Comparison of ENCODE assay signal across 20 mouse cellular contexts in the genomic region with DNA sequence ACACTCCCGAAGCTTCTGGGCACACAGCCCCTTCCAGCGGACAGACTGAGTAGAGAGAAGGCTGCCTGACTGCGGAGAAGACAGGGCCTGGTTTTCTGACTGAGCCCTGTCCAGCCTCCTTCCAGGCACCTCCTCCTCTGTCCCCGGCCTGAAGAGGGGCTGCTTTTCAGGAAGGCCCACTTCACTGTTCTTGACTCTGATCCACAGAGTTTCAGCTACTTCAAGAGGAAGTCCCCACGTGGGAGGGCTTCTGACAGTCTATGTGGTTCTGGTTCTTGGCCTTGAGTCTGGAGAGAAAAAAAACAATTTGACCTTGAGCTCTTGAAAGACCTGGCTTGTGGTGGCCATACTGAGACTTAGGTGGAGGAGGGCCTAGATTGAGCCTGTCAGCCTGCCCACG. TPM values are rescaled to one million over a fixed set of nuclear protein-coding genes. Genes with fewer than 3 reads are reported as not detected.
A peak's percentile ranks its signal among the peaks of the same experiment; 100 is the strongest.
DNase-seq lines count a peak whose midpoint lies in the region; ATAC-seq and TF ChIP-seq lines count a peak whose summit lies in the region.
"Had no signal": no experiment of that assay in that cellular context is flagged by ENCODE, and none has a peak within 500 bp of the region (broad histone marks: within the 10 kb centered on the region; RNA-seq: fewer than 3 reads in every experiment).

No protein-coding gene starts in this region.

- H3K27me3 ChIP-seq in heart, embryonic 12.5 days (replicated peaks): no peaks in the 10 kb centered on the region
- no peaks in the 10 kb centered on the region for H3K27me3 ChIP-seq in kidney, adult 2 months (replicated peaks; ENCODE audit: control insufficient read depth, insufficient read depth, low read length)
- H3K27me3 ChIP-seq in kidney, embryonic 15.5 days: no peaks in the 10 kb centered on the region
- no peaks in the 10 kb centered on the region for H3K27me3 ChIP-seq in stomach, postnatal 0 days (ENCODE audit: control insufficient read depth, insufficient read depth, low read length)
- H3K27me3 ChIP-seq: embryonic facial prominence, embryonic 15.5 days had no signal

- no peak overlapping the region for H3K4me3 ChIP-seq in heart, embryonic 12.5 days
- no peak overlapping the region for H3K4me3 ChIP-seq in kidney, adult 2 months (ENCODE audit: insufficient read depth, low read depth, low read length)
- H3K4me3 ChIP-seq in kidney, embryonic 15.5 days (replicated peaks): no peak overlapping the region
- no peak overlapping the region for H3K4me3 ChIP-seq in stomach, postnatal 0 days (ENCODE audit: low read depth, low read length)
- H3K4me3 ChIP-seq: embryonic facial prominence, embryonic 15.5 days; gastrocnemius, adult 2 months; liver, embryonic 15.5 days; neural tube, embryonic 12.5 days had no signal

- peaks cover 86% of the 10 kb centered on the region for H3K4me1 ChIP-seq in heart, embryonic 12.5 days (replicated peaks)
- peaks cover 10% of the 10 kb centered on the region for H3K4me1 ChIP-seq in kidney, adult 2 months (ENCODE audit: control insufficient read depth, insufficient read depth, low read length)
- H3K4me1 ChIP-seq in kidney, embryonic 15.5 days: peaks cover 44% of the 10 kb centered on the region
- no peaks in the 10 kb centered on the region; the same call in 1 of the 2 replicates for H3K4me1 ChIP-seq in stomach, postnatal 0 days (replicated peaks; ENCODE audit: control insufficient read depth, insufficient read depth)
- H3K4me1 ChIP-seq: neural tube, embryonic 12.5 days had no signal

- H3K36me3 ChIP-seq in heart, embryonic 12.5 days: no peaks in the 10 kb centered on the region
- no peaks in the 10 kb centered on the region for H3K36me3 ChIP-seq in kidney, adult 2 months (ENCODE audit: control insufficient read depth, insufficient read depth, low read length)
- no peaks in the 10 kb centered on the region for H3K36me3 ChIP-seq in kidney, embryonic 15.5 days
- H3K36me3 ChIP-seq in stomach, postnatal 0 days (ENCODE audit: control insufficient read depth, insufficient read depth, low read length): no peaks in the 10 kb centered on the region
- H3K36me3 ChIP-seq: embryonic facial prominence, embryonic 15.5 days; liver, embryonic 15.5 days; neural tube, embryonic 12.5 days had no signal

- no peak for TF ChIP-seq EP300 in stomach, postnatal 0 days (optimal IDR thresholded peaks at IDR 0.05)

- H3K27ac ChIP-seq in heart, embryonic 12.5 days (ENCODE audit: poor library complexity, severe bottlenecking): peak overlapping the region; percentile 48
- peak overlapping the region; percentile 75 for H3K27ac ChIP-seq in kidney, adult 2 months (ENCODE audit: insufficient read depth, low read depth, low read length)
- H3K27ac ChIP-seq in kidney, embryonic 15.5 days: no peak overlapping the region
- peak overlapping the region; percentile 56; the same call in 1 of the 2 replicates for H3K27ac ChIP-seq in stomach, postnatal 0 days (replicated peaks)
- H3K27ac ChIP-seq: embryonic facial prominence, embryonic 15.5 days; gastrocnemius, adult 2 months; liver, embryonic 15.5 days; neural tube, embryonic 12.5 days had no signal

- peak overlapping the region; percentile 6; the same call in 1 of the 2 replicates for H3K9ac ChIP-seq in heart, embryonic 12.5 days
- H3K9ac ChIP-seq in kidney, embryonic 15.5 days: no peak overlapping the region
- H3K9ac ChIP-seq in stomach, postnatal 0 days (ENCODE audit: low read length): no peak overlapping the region; the same call in 1 of the 2 replicates
- H3K9ac ChIP-seq: embryonic facial prominence, embryonic 15.5 days; liver, embryonic 15.5 days; neural tube, embryonic 12.5 days had no signal

- ATAC-seq in heart, embryonic 12.5 days (ENCODE audit: insufficient number of reproducible peaks, low FRiP score): no peak
- ATAC-seq in kidney, embryonic 15.5 days (replicated peaks; ENCODE audit: low FRiP score): no peak
- no peak for ATAC-seq in stomach, postnatal 0 days (ENCODE audit: low FRiP score, low TSS enrichment)
- ATAC-seq: hindbrain, embryonic 16.5 days had no signal

- no peaks in the 10 kb centered on the region for H3K9me3 ChIP-seq in heart, embryonic 12.5 days (replicated peaks)
- H3K9me3 ChIP-seq in kidney, embryonic 15.5 days (replicated peaks): no peaks in the 10 kb centered on the region
- H3K9me3 ChIP-seq in stomach, postnatal 0 days (ENCODE audit: control insufficient read depth, low read length): no peaks in the 10 kb centered on the region
- H3K9me3 ChIP-seq: embryonic facial prominence, embryonic 15.5 days; liver, embryonic 15.5 days; neural tube, embryonic 12.5 days had no signal

- no peak for TF ChIP-seq CTCF in kidney, adult 2 months (conservative IDR thresholded peaks at IDR 0.05; ENCODE audit: insufficient read depth, insufficient read length, low read depth, low read length)
- no peak for TF ChIP-seq CTCF in stomach, postnatal 0 days (IDR thresholded peaks at IDR 0.05; ENCODE audit: low read depth)

- DNase-seq in heart, adult 9 months (ENCODE audit: low spot score in 2 of 2): no peak
- no peak for DNase-seq in kidney, adult 2 months
- DNase-seq in lung, postnatal 25 days (ENCODE audit: low spot score): peak; percentile 55
- DNase-seq in lung, postnatal 14 days: no peak
- no peak for DNase-seq in stomach, postnatal 0 days (ENCODE audit: low spot score)
- no peak for DNase-seq in ovary, postnatal 10 days (ENCODE audit: low spot score)
- DNase-seq: B cell, adult 2 months; cerebellum, adult 2 months; cerebellum, postnatal 36 days; gastrocnemius, adult 2 months; kidney, adult 18-20 months; right cerebral cortex, adult 18-20 months; thymus, postnatal 14 days had no signal

- 41% methylated on average over 6 of the region's 6 CpGs for WGBS in heart, embryonic 12.5 days
- 69% methylated on average over 6 of the region's 6 CpGs for WGBS in kidney, adult 2 months
- 65% methylated on average over 6 of the region's 6 CpGs for WGBS in kidney, embryonic 15.5 days
- 58% methylated on average over 6 of the region's 6 CpGs for WGBS in stomach, postnatal 0 days

- TF ChIP-seq POLR2A in kidney, adult 2 months (IDR thresholded peaks at IDR 0.05; ENCODE audit: low read depth, low read length): no peak

- no peak overlapping the region for H3K4me2 ChIP-seq in heart, embryonic 12.5 days
- H3K4me2 ChIP-seq in kidney, embryonic 15.5 days: no peak overlapping the region
- no peak overlapping the region for H3K4me2 ChIP-seq in stomach, postnatal 0 days (replicated peaks; ENCODE audit: low read depth)
- H3K4me2 ChIP-seq: embryonic facial prominence, embryonic 15.5 days; liver, embryonic 15.5 days; midbrain, embryonic 11.5 days; neural tube, embryonic 12.5 days had no signal

RNA-seq across cellular contexts. Expression of a gene that starts 6.9 kb away (rescaled TPM):
- 1.0 and 1.2 TPM in 2 replicates for polyA plus RNA-seq in heart, embryonic 12.5 days (2016; fragmentation: Nextera tagmentation; extraction: Ambion mirVana)
- 0.09 and 0.23 TPM in 2 replicates for polyA plus RNA-seq in kidney, adult 2 months (2012; rRNA removed)
- 0.26 and 0.46 TPM in 2 replicates for polyA plus RNA-seq in kidney, embryonic 15.5 days (2015; fragmentation: Nextera tagmentation; extraction: Ambion mirVana)
- 0.24 and 0.45 TPM in 2 replicates for polyA plus RNA-seq in stomach, postnatal 0 days (2015; fragmentation: Nextera tagmentation; extraction: Ambion mirVana)

RNA-seq across cellular contexts. Expression of a gene that starts 7.7 kb away (rescaled TPM):
- polyA plus RNA-seq in heart, embryonic 12.5 days (2016; fragmentation: Nextera tagmentation; extraction: Ambion mirVana): 0.85 and 1.1 TPM in 2 replicates
- polyA plus RNA-seq in kidney, adult 2 months (2012; rRNA removed): 7.9 and 9.7 TPM in 2 replicates
- 1.7 and 2.1 TPM in 2 replicates for polyA plus RNA-seq in kidney, embryonic 15.5 days (2015; fragmentation: Nextera tagmentation; extraction: Ambion mirVana)
- polyA plus RNA-seq in stomach, postnatal 0 days (2015; fragmentation: Nextera tagmentation; extraction: Ambion mirVana): 8.9 and 10.9 TPM in 2 replicates

RNA-seq across cellular contexts. Expression of a gene that starts 43.7 kb away (rescaled TPM):
- polyA plus RNA-seq in heart, embryonic 12.5 days (2016; fragmentation: Nextera tagmentation; extraction: Ambion mirVana): 3.2 and 3.8 TPM in 2 replicates
- polyA plus RNA-seq in kidney, adult 2 months (2012; rRNA removed): 0.91 and 1.4 TPM in 2 replicates
- polyA plus RNA-seq in kidney, embryonic 15.5 days (2015; fragmentation: Nextera tagmentation; extraction: Ambion mirVana): 1.6 and 2.6 TPM in 2 replicates
- polyA plus RNA-seq in stomach, postnatal 0 days (2015; fragmentation: Nextera tagmentation; extraction: Ambion mirVana): 5.4 and 6.7 TPM in 2 replicates

RNA-seq across cellular contexts. Expression of a gene that starts 58.0 kb away (rescaled TPM):
- 21.1 and 22.1 TPM in 2 replicates for polyA plus RNA-seq in heart, embryonic 12.5 days (2016; fragmentation: Nextera tagmentation; extraction: Ambion mirVana)
- polyA plus RNA-seq in kidney, adult 2 months (2012; rRNA removed): 22.9 and 23.7 TPM in 2 replicates
- 32.2 and 37.0 TPM in 2 replicates for polyA plus RNA-seq in kidney, embryonic 15.5 days (2015; fragmentation: Nextera tagmentation; extraction: Ambion mirVana)
- polyA plus RNA-seq in stomach, postnatal 0 days (2015; fragmentation: Nextera tagmentation; extraction: Ambion mirVana): 11.0 and 11.1 TPM in 2 replicates

RNA-seq across cellular contexts. Expression of a gene that starts 58.9 kb away (rescaled TPM):
- 1.8 and 2.0 TPM in 2 replicates for polyA plus RNA-seq in heart, embryonic 12.5 days (2016; fragmentation: Nextera tagmentation; extraction: Ambion mirVana)
- polyA plus RNA-seq in kidney, adult 2 months (2012; rRNA removed): 0.91 and 0.95 TPM in 2 replicates
- polyA plus RNA-seq in kidney, embryonic 15.5 days (2015; fragmentation: Nextera tagmentation; extraction: Ambion mirVana): 1.9 and 2.3 TPM in 2 replicates
- 0.17 and 0.22 TPM in 2 replicates for polyA plus RNA-seq in stomach, postnatal 0 days (2015; fragmentation: Nextera tagmentation; extraction: Ambion mirVana)
